Mouse (Mus musculus): Measurements from ENCODE around the gene Car11. TPM values are rescaled to one million over a fixed set of nuclear protein-coding genes. Genes with fewer than 3 reads are reported as not detected.

Gene Car11
- polyA plus RNA-seq, 1 experiment from 2014 or later, result 4.6 TPM

GRCm38 (mm10) chr7:45714630-45715089 lies 15.0 kb downstream of the Car11 start:
- peaks cover 46% of the 10 kb centered on the region for H3K4me1 ChIP-seq
- peak overlapping the region; percentile 86 for H3K4me2 ChIP-seq
- peak; percentile 44 for ATAC-seq (ENCODE audit: borderline replicate concordance, extremely low read depth, low FRiP score, low TSS enrichment)
- H3K27me3 ChIP-seq, result no peaks in the 10 kb centered on the region
- peak overlapping the region; percentile 75 for H3K27ac ChIP-seq
- peak overlapping the region; percentile 76 for H3K9ac ChIP-seq
- WGBS, result 9% methylated on average over 14 of the region's 14 CpGs
- H3K4me3 ChIP-seq, result peak overlapping the region; percentile 86
- no peaks in the 10 kb centered on the region for H3K9me3 ChIP-seq
- H3K36me3 ChIP-seq, result peaks cover 40% of the 10 kb centered on the region

- Histone ChIP-seq H3K27ac (peak within 1 kb of the TSS; percentile 75), H3K36me3 (peaks cover 45% of the 10 kb centered on the region), H3K27me3 (no peaks in the 10 kb centered on the region), H3K9me3 (no peaks in the 10 kb centered on the region), H3K4me1 (peaks cover 51% of the 10 kb centered on the region), H3K4me3 (peak within 1 kb of the TSS; percentile 86), H3K9ac (peak within 1 kb of the TSS; percentile 76), H3K4me2 (peak within 1 kb of the TSS; percentile 86)
- ATAC-seq (ENCODE audit: borderline replicate concordance, extremely low read depth, low FRiP score, low TSS enrichment), result peak; percentile 94
- 7% methylated on average over 34 of the region's 34 CpGs for WGBS
Measured at GRCm38 (mm10) chr7:45715090-45715708, 15.6 kb downstream of the Car11 start, which contains the start of gene Rpl18. Rpl18 (plus strand) TSS chr7:45715457.

GRCm38 (mm10) chr7:45715741-45716459 lies 16.3 kb downstream of the Car11 start:
- no peaks in the 10 kb centered on the region for H3K27me3 ChIP-seq
- H3K4me2 ChIP-seq, result peak overlapping the region; percentile 86
- H3K36me3 ChIP-seq, result peaks cover 46% of the 10 kb centered on the region
- 76% methylated on average over 19 of the region's 19 CpGs for WGBS
- peak overlapping the region; percentile 29; the same call in 1 of the 2 replicates for H3K27ac ChIP-seq
- no peaks in the 10 kb centered on the region for H3K9me3 ChIP-seq
- H3K9ac ChIP-seq, result peak overlapping the region; percentile 22; the same call in 1 of the 2 replicates
- peak overlapping the region; percentile 86 for H3K4me3 ChIP-seq
- no peak for ATAC-seq (ENCODE audit: borderline replicate concordance, extremely low read depth, low FRiP score, low TSS enrichment)
- H3K4me1 ChIP-seq, result peaks cover 58% of the 10 kb centered on the region

- H3K4me2 ChIP-seq, result peak overlapping the region; percentile 86
Measured at GRCm38 (mm10) chr7:45716460-45716857, 16.8 kb downstream of the Car11 start.

DNA sequence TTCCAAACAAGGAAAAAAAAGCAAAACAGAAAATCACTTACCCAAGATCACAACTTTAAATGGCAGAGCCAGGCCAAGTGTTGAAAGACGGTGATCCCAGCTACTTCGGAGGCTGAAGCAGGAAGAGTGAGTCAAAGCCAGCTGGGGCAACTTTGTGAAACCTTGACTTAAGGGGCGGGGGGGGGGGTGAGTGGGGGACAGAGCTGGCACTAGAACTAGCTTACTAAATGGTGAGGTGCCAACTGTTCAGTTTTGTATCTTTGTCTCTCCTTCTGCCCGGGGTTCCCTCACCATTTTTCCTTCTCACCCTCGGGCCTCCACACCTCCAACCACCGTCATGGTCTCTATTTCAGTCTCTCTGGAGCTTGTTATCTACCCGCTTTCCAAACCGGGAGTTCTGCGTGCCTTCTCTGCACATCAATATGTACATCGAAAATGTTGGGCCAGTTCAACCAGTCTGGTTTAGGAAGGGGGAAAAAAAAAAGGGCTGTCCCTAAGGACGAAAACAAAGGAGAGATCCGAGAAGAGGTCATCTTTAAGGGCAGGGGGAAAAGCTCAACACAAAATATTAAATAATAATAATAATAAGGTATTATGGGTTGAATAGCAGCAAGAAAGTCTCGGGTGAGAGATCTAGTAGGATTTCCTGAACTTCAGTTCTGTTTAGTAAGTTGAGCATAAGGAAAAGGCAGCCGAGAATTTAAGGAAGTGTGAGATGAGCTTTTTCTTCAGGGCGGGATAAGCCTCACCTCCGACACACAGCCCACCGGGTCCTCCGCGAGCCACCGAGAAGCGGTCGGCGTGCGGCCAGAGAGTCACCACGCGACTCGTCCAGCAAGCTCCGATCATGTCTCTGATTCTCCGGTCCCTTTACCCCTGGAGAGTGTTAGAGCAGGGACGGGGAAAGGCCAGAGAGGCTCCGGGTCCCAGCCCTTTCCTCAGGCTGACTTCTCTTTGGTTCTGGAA lies 17.6 kb downstream of the Car11 start:
- Histone ChIP-seq H3K36me3 (peaks cover 46% of the 10 kb centered on the region), H3K27me3 (no peaks in the 10 kb centered on the region)
- peak; percentile 5; the same call in 1 of the 2 replicates for ATAC-seq (ENCODE audit: borderline replicate concordance, extremely low read depth, low FRiP score, low TSS enrichment)

More at GRCm38 (mm10) chr7:45716460-45716857, 16.8 kb downstream of the Car11 start:
- no peak overlapping the region for H3K27ac ChIP-seq
- 0 out of 2 replicates have a peak overlapping the region, but pooled peaks have one; percentile 89 for H3K9ac ChIP-seq
- ATAC-seq (ENCODE audit: borderline replicate concordance, extremely low read depth, low FRiP score, low TSS enrichment), result no peak
- H3K9me3 ChIP-seq, result no peaks in the 10 kb centered on the region
- 87% methylated on average over 3 of the region's 3 CpGs for WGBS
- H3K36me3 ChIP-seq, result peaks cover 46% of the 10 kb centered on the region
- H3K4me3 ChIP-seq, result peak overlapping the region; percentile 86
- peaks cover 60% of the 10 kb centered on the region for H3K4me1 ChIP-seq
- H3K27me3 ChIP-seq, result no peaks in the 10 kb centered on the region

DNA sequence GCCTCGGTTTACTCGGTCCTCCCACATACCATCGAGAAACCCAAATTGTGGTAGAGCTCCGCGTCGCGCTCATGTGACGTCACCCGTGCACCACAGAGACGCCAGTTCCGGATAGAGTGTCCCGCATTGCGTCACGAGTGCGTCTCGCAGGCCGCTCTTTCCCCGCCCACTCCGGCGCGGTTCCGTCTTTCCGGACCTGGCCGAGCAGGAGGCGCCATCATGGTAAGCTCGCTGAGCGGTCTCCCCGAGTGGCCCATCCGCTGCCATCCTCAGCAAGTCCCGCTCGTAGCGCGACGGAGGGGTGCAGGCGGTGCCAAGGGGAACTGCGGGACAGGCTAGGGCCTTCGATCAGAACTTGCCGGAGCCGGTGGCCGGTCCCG lies 18.3 kb downstream of the Car11 start, which contains the start of gene Sphk2:
Gene Sphk2 (minus strand): TSS at position 85 of the 380 bp plus-strand sequence.
- H3K4me2 ChIP-seq, result peak within 1 kb of the TSS; percentile 86
- peak within 1 kb of the TSS; percentile 86 for H3K4me3 ChIP-seq
- H3K9ac ChIP-seq, result peak within 1 kb of the TSS; percentile 97
- H3K27ac ChIP-seq, result peak within 1 kb of the TSS; percentile 88
- peak; percentile 70 for ATAC-seq (ENCODE audit: borderline replicate concordance, extremely low read depth, low FRiP score, low TSS enrichment)
- H3K4me1 ChIP-seq, result peaks cover 60% of the 10 kb centered on the region
- peaks cover 44% of the 10 kb centered on the region for H3K36me3 ChIP-seq
- H3K27me3 ChIP-seq, result no peaks in the 10 kb centered on the region
- under 1% methylated on average over 41 of the region's 41 CpGs for WGBS
- no peaks in the 10 kb centered on the region for H3K9me3 ChIP-seq

More for the DNA sequence above, 17.6 kb downstream of the Car11 start:
- Histone ChIP-seq H3K9ac (peak overlapping the region; percentile 89), H3K4me3 (peak overlapping the region; percentile 86), H3K4me1 (peaks cover 60% of the 10 kb centered on the region), H3K9me3 (no peaks in the 10 kb centered on the region), H3K27ac (peak overlapping the region; percentile 88), H3K4me2 (peak overlapping the region; percentile 86)
- WGBS, result 7% methylated on average over 31 of the region's 31 CpGs

DNA sequence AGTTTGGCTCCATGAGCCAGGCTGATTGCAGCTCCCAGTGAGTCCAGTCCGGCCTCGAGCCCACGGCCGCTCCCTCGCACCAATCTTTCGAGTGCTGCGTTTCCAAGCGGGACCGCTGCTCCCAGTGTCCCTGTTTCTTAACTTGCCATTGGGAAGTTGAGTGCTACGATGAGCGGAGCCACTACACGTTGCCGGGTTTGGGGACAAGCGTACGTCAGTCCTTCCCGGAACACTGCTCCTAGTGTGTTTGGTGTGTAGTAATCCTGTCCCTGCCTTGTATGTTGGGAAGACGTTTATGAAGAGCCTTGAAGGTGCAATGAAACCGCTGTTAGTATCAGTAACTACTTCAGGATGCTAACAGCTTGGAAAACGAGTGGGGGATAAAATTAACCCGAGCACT lies 18.7 kb downstream of the Car11 start:
- Histone ChIP-seq H3K36me3 (peaks cover 44% of the 10 kb centered on the region), H3K27ac (peak overlapping the region; percentile 88), H3K4me3 (peak overlapping the region; percentile 86), H3K9ac (peak overlapping the region; percentile 97), H3K9me3 (no peaks in the 10 kb centered on the region), H3K27me3 (no peaks in the 10 kb centered on the region), H3K4me1 (peaks cover 55% of the 10 kb centered on the region), H3K4me2 (peak overlapping the region; percentile 82)
- WGBS, result under 1% methylated on average over 20 of the region's 20 CpGs
- ATAC-seq (ENCODE audit: borderline replicate concordance, extremely low read depth, low FRiP score, low TSS enrichment), result no peak

- H3K4me2 ChIP-seq, result peak overlapping the region; percentile 82
- peak overlapping the region; percentile 97 for H3K9ac ChIP-seq
- ATAC-seq (ENCODE audit: borderline replicate concordance, extremely low read depth, low FRiP score, low TSS enrichment), result no peak
- peaks cover 49% of the 10 kb centered on the region for H3K4me1 ChIP-seq
- WGBS, result 67% methylated on average over 10 of the region's 10 CpGs
- peaks cover 49% of the 10 kb centered on the region for H3K36me3 ChIP-seq
- peak overlapping the region; percentile 86 for H3K4me3 ChIP-seq
- H3K9me3 ChIP-seq, result no peaks in the 10 kb centered on the region
- no peaks in the 10 kb centered on the region for H3K27me3 ChIP-seq
- H3K27ac ChIP-seq, result 0 out of 2 replicates have a peak overlapping the region, but pooled peaks have one; percentile 37
Measured at GRCm38 (mm10) chr7:45719180-45719579, 19.5 kb downstream of the Car11 start.

GRCm38 (mm10) chr7:45719738-45720412 lies 20.2 kb downstream of the Car11 start:
- Histone ChIP-seq H3K9ac (peak overlapping the region; percentile 97), H3K4me3 (peak overlapping the region; percentile 86; the same call in 1 of the 2 replicates), H3K9me3 (no peaks in the 10 kb centered on the region), H3K36me3 (peaks cover 56% of the 10 kb centered on the region), H3K4me2 (peak overlapping the region; percentile 82), H3K27me3 (no peaks in the 10 kb centered on the region), H3K4me1 (peaks cover 43% of the 10 kb centered on the region), H3K27ac (no peak overlapping the region)
- ATAC-seq (ENCODE audit: borderline replicate concordance, extremely low read depth, low FRiP score, low TSS enrichment), result no peak
- WGBS, result 79% methylated on average over 16 of the region's 16 CpGs

- no peak within 1 kb of the TSS for H3K27ac ChIP-seq
- H3K9ac ChIP-seq, result no peak within 1 kb of the TSS
- H3K4me3 ChIP-seq, result no peak within 1 kb of the TSS
- peak; percentile 2; the same call in 1 of the 2 replicates for ATAC-seq (ENCODE audit: borderline replicate concordance, extremely low read depth, low FRiP score, low TSS enrichment)
- WGBS, result 63% methylated on average over 14 of the region's 14 CpGs
- H3K4me1 ChIP-seq, result peaks cover 40% of the 10 kb centered on the region
- H3K9me3 ChIP-seq, result no peaks in the 10 kb centered on the region
- no peak within 1 kb of the TSS for H3K4me2 ChIP-seq
- H3K36me3 ChIP-seq, result peaks cover 63% of the 10 kb centered on the region
- H3K27me3 ChIP-seq, result no peaks in the 10 kb centered on the region
Measured at GRCm38 (mm10) chr7:45720413-45721233, 21.0 kb downstream of the Car11 start, which contains the start of gene Fam83e. Fam83e (plus strand) TSS chr7:45721212.

Data from lung, embryonic 15.5 days (tissue).